16 mouse cellular contexts compared by ENCODE assay signal in the genomic region with DNA sequence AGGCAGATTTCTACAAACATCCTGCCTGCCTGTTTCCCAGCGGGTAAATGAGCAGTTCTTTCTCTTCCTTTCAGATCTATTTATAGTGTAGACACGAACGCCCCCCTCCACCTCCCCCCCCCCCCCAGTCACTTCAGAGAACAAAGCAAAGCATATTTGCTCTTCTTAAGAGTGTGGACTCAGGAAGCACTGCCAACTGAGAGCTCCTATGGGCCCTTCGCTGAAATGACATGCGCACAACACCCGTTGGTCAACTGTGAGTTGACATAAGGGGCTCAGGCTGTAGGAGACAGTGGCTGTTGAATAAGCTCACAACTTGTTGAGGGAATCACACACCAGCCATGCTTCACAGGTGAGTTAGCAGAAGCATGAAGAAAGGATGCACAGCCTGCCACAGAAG.
DNase-seq lines count a peak whose midpoint lies in the region; ATAC-seq and TF ChIP-seq lines count a peak whose summit lies in the region.
"Had no signal": no experiment of that assay in that cellular context is flagged by ENCODE, and none has a peak within 500 bp of the region (broad histone marks: within the 10 kb centered on the region; RNA-seq: fewer than 3 reads in every experiment).

No protein-coding gene starts in this region.

- TF ChIP-seq POLR2A in brain, embryonic 14.5 days (IDR thresholded peaks at IDR 0.05; ENCODE audit: borderline replicate concordance, extremely low read depth, insufficient read depth, insufficient read length, poor library complexity, severe bottlenecking): no peak
- no peak for TF ChIP-seq POLR2A in lung, adult 2 months (IDR thresholded peaks at IDR 0.05; ENCODE audit: borderline replicate concordance, extremely low read depth, low read depth, low read length)

- H3K4me2 ChIP-seq in hindbrain, embryonic 12.5 days (replicated peaks): no peak overlapping the region
- H3K4me2 ChIP-seq in neural tube, embryonic 15.5 days: no peak overlapping the region
- H3K4me2 ChIP-seq: embryonic facial prominence, embryonic 13.5 days; heart, embryonic 11.5 days; kidney, embryonic 15.5 days; liver, embryonic 12.5 days; neural tube, embryonic 13.5 days had no signal

- no peak overlapping the region for H3K4me3 ChIP-seq in hindbrain, embryonic 10.5 days
- no peak overlapping the region for H3K4me3 ChIP-seq in hindbrain, embryonic 12.5 days
- H3K4me3 ChIP-seq in lung, adult 2 months (replicated peaks; ENCODE audit: extremely low read depth, low read depth, low read length): peak overlapping the region; percentile 19
- no peak overlapping the region for H3K4me3 ChIP-seq in neural tube, embryonic 15.5 days (replicated peaks)
- H3K4me3 ChIP-seq: embryonic facial prominence, embryonic 13.5 days; kidney, embryonic 15.5 days; limb, embryonic 10.5 days; liver, embryonic 12.5 days; neural tube, embryonic 13.5 days had no signal

- WGBS in hindbrain, embryonic 10.5 days: 49% methylated on average over 6 of the region's 6 CpGs
- 40% methylated on average over 6 of the region's 6 CpGs for WGBS in hindbrain, embryonic 12.5 days
- WGBS in lung, adult 2 months: 25% methylated on average over 6 of the region's 6 CpGs
- WGBS in neural tube, embryonic 15.5 days: 49% methylated on average over 6 of the region's 6 CpGs

- TF ChIP-seq CTCF in brain, embryonic 14.5 days (IDR thresholded peaks at IDR 0.05; ENCODE audit: borderline replicate concordance, extremely low read depth, insufficient read depth, insufficient read length): no peak
- TF ChIP-seq CTCF in lung, adult 2 months (IDR thresholded peaks at IDR 0.05; ENCODE audit: insufficient read depth, low read length): no peak

- H3K4me1 ChIP-seq in hindbrain, embryonic 10.5 days (replicated peaks): peaks cover 66% of the 10 kb centered on the region
- H3K4me1 ChIP-seq in hindbrain, embryonic 12.5 days: peaks cover 35% of the 10 kb centered on the region
- H3K4me1 ChIP-seq in lung, adult 2 months (ENCODE audit: control insufficient read depth, insufficient read depth, low read length): peaks cover 4% of the 10 kb centered on the region; the same call in 1 of the 2 replicates
- peaks cover 11% of the 10 kb centered on the region for H3K4me1 ChIP-seq in neural tube, embryonic 15.5 days
- H3K4me1 ChIP-seq: kidney, embryonic 15.5 days; liver, embryonic 12.5 days had no signal

- peaks cover 36% of the 10 kb centered on the region for H3K27me3 ChIP-seq in hindbrain, embryonic 10.5 days (ENCODE audit: insufficient read depth, poor library complexity, severe bottlenecking)
- H3K27me3 ChIP-seq in hindbrain, embryonic 12.5 days: no peaks in the 10 kb centered on the region
- 0 out of 2 replicates have a peak, but pooled peaks cover 3% of the 10 kb centered on the region for H3K27me3 ChIP-seq in neural tube, embryonic 15.5 days (replicated peaks)
- H3K27me3 ChIP-seq: embryonic facial prominence, embryonic 13.5 days; kidney, embryonic 15.5 days; liver, embryonic 12.5 days had no signal

- no peaks in the 10 kb centered on the region for H3K36me3 ChIP-seq in hindbrain, embryonic 10.5 days
- H3K36me3 ChIP-seq in hindbrain, embryonic 12.5 days: no peaks in the 10 kb centered on the region
- H3K36me3 ChIP-seq in neural tube, embryonic 15.5 days: no peaks in the 10 kb centered on the region
- H3K36me3 ChIP-seq: embryonic facial prominence, embryonic 13.5 days; kidney, embryonic 15.5 days; limb, embryonic 10.5 days; liver, embryonic 12.5 days; neural tube, embryonic 13.5 days had no signal

- peaks cover 6% of the 10 kb centered on the region; the same call in 1 of the 2 replicates for H3K9me3 ChIP-seq in hindbrain, embryonic 10.5 days
- no peaks in the 10 kb centered on the region for H3K9me3 ChIP-seq in hindbrain, embryonic 12.5 days (replicated peaks)
- H3K9me3 ChIP-seq in neural tube, embryonic 15.5 days (replicated peaks): no peaks in the 10 kb centered on the region
- H3K9me3 ChIP-seq: embryonic facial prominence, embryonic 13.5 days; kidney, embryonic 15.5 days; limb, embryonic 10.5 days; liver, embryonic 12.5 days; neural tube, embryonic 13.5 days had no signal

- DNase-seq in hindbrain, embryonic 10.5 days (ENCODE audit: low spot score): no peak
- DNase-seq in brain, embryonic 14.5 days (ENCODE audit: low read depth): peak; percentile 24
- peak; percentile 43 for DNase-seq in lung, adult 2 months
- DNase-seq in lung, postnatal 36 days: peak; percentile 77
- no peak for DNase-seq in right cerebral cortex, postnatal 10 days (ENCODE audit: low spot score in 2 of 2)
- DNase-seq: adrenal gland, postnatal 10 days; cerebellum, adult 18-20 months; right cerebral cortex, postnatal 4 days had no signal

- H3K9ac ChIP-seq in hindbrain, embryonic 12.5 days: no peak overlapping the region
- no peak overlapping the region for H3K9ac ChIP-seq in neural tube, embryonic 15.5 days (replicated peaks)
- H3K9ac ChIP-seq: embryonic facial prominence, embryonic 13.5 days; kidney, embryonic 15.5 days; liver, embryonic 12.5 days; neural tube, embryonic 13.5 days had no signal

- ATAC-seq in hindbrain, embryonic 12.5 days (ENCODE audit: low FRiP score): no peak
- no peak; the same call in 1 of the 2 replicates for ATAC-seq in neural tube, embryonic 15.5 days (ENCODE audit: low FRiP score)
- ATAC-seq: liver, embryonic 12.5 days had no signal

- H3K27ac ChIP-seq in hindbrain, embryonic 10.5 days: peak overlapping the region; percentile 73
- H3K27ac ChIP-seq in hindbrain, embryonic 12.5 days: no peak overlapping the region
- no peak overlapping the region for H3K27ac ChIP-seq in neural tube, embryonic 15.5 days (replicated peaks)
- H3K27ac ChIP-seq: embryonic facial prominence, embryonic 13.5 days; kidney, embryonic 15.5 days; limb, embryonic 10.5 days; liver, embryonic 12.5 days; neural tube, embryonic 13.5 days had no signal

Comparison
In these comparisons a context has a peak if more than half of its experiments do, and no peak if none do; other contexts are left out.
1. DNase-seq: peak in brain, embryonic 14.5 days (single experiment), lung, adult 2 months (single experiment) and lung, postnatal 36 days (single experiment); none in hindbrain, embryonic 10.5 days (single experiment) and right cerebral cortex, postnatal 10 days (0 of 2).